Mouse (Mus musculus) spleen, postnatal 0 days (tissue): ENCODE results near the gene Speer4d. TPM values are rescaled to one million over a fixed set of nuclear protein-coding genes. Genes with fewer than 3 reads are reported as not detected.

Experiments used
- polyA plus RNA-seq: library from polyadenylated mRNA; unstranded; fragments of >200 nt; fragmentation: Nextera tagmentation; extraction: Ambion mirVana; gene quantifications from 2 replicates; pipeline ENCODE4 v1.2.1, GENCODE M21; 2015

Speer4d gene
- not detected in 2 replicates for polyA plus RNA-seq

DNA sequence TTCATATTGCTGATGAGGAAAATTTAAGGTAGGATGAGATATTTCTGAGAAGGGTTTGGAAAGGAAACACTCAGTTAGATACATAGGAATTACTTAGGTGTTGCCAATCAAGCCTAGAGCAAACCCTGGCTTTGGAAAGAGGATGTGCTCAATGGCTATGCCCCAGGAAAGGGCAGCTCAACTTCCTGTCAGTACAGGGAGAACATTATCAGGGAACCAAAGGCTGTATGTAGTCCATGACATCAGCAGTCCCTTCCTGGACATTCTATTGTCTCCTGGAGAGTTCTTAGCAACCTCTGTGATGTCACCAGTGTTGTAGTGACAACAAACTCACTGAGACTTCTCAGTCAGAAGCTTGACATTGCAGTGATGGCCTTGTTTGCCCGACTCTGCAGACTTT, at the start of gene Speer4d:
Gene Speer4d (plus strand): TSS at position 301 of the 400 bp plus-strand sequence.

GRCm38 (mm10) chr5:15577033-15577432, 41.8 kb upstream of the Speer4d start, which contains the start of gene Gm21083:
Gene Gm21083, plus strand, starts transcription at chr5:15577333.

GRCm38 (mm10) chr5:15656959-15657358, 38.1 kb downstream of the Speer4d start, which contains the start of gene 4930572O03Rik:
Gene 4930572O03Rik, minus strand, starts transcription at chr5:15657059.

Other genes with a start within 250 kb of the Speer4d start
- not detected in 2 replicates for gene Gm21149, start 142.5 kb upstream of the Speer4d start, polyA plus RNA-seq
- gene Gm21190, start 89.8 kb upstream of the Speer4d start, polyA plus RNA-seq, result not detected in 2 replicates
- gene Gm21083, start 41.7 kb upstream of the Speer4d start, polyA plus RNA-seq, result not detected in 2 replicates
- not detected in 2 replicates for gene 4930572O03Rik, start 38.0 kb downstream of the Speer4d start, polyA plus RNA-seq
- gene Speer4c, start 95.2 kb downstream of the Speer4d start, polyA plus RNA-seq, result not detected in 2 replicates